Mouse (Mus musculus): ENCODE results near the gene Nfam1. TPM values are rescaled to one million over a fixed set of nuclear protein-coding genes. Genes with fewer than 3 reads are reported as not detected.
A peak's percentile ranks its signal among the peaks of the same experiment; 100 is the strongest.
"Not testable (repeated sequence)": the region's sequence is repeated elsewhere in the genome, so short reads cannot be mapped to it uniquely, and the experiment has no call there.

The Nfam1 gene
- total and polyA plus RNA-seq, 2 experiments from 2014 or later: 0.38 to 1.2 TPM

- Histone ChIP-seq H3K4me1 (ENCODE audit: control insufficient read depth, insufficient read depth) (peaks cover 6% of the 10 kb centered on the region; the same call in 1 of the 2 replicates), H3K4me3 (ENCODE audit: low read depth, low read length) (no peak overlapping the region), H3K27ac (ENCODE audit: low read depth) (no peak overlapping the region), H3K27me3 (ENCODE audit: control insufficient read depth, insufficient read depth, low read length) (no peaks in the 10 kb centered on the region), H3K36me3 (replicated peaks; ENCODE audit: control insufficient read depth, insufficient read depth, low read length) (no peaks in the 10 kb centered on the region), H3K9ac (replicated peaks; ENCODE audit: low read depth, low read length) (no peak overlapping the region), H3K4me2 (ENCODE audit: low read depth, low read length) (no peak overlapping the region), H3K9me3 (replicated peaks; ENCODE audit: control insufficient read depth, low read length) (no peaks in the 10 kb centered on the region)
- 92% methylated on average over 5 of the region's 5 CpGs for WGBS
- ATAC-seq (ENCODE audit: insufficient read depth, low read depth) (no peak), DNase-seq (ENCODE audit: low spot score) (no peak)
- no peak for TF ChIP-seq CTCF (IDR thresholded peaks at IDR 0.05; ENCODE audit: low read depth)
- no peak for TF ChIP-seq EP300 (IDR thresholded peaks at IDR 0.05; ENCODE audit: low read depth)
Measured at GRCm38 (mm10) chr15:83068270-83068669, 35.2 kb upstream of the Nfam1 start.

- Histone ChIP-seq H3K4me3 (ENCODE audit: low read depth, low read length) (no peak overlapping the region), H3K36me3 (replicated peaks; ENCODE audit: control insufficient read depth, insufficient read depth, low read length) (no peaks in the 10 kb centered on the region), H3K9ac (replicated peaks; ENCODE audit: low read depth, low read length) (no peak overlapping the region), H3K4me2 (ENCODE audit: low read depth, low read length) (no peak overlapping the region), H3K4me1 (ENCODE audit: control insufficient read depth, insufficient read depth) (peaks cover 3% of the 10 kb centered on the region; the same call in 1 of the 2 replicates), H3K27ac (ENCODE audit: low read depth) (peak overlapping the region; percentile 63), H3K27me3 (ENCODE audit: control insufficient read depth, insufficient read depth, low read length) (no peaks in the 10 kb centered on the region), H3K9me3 (replicated peaks; ENCODE audit: control insufficient read depth, low read length) (no peaks in the 10 kb centered on the region)
- ATAC-seq (ENCODE audit: insufficient read depth, low read depth) (peak; percentile 75), DNase-seq (ENCODE audit: low spot score) (peak; percentile 47)
- no peak for TF ChIP-seq CTCF (IDR thresholded peaks at IDR 0.05; ENCODE audit: low read depth)
- no peak for TF ChIP-seq EP300 (IDR thresholded peaks at IDR 0.05; ENCODE audit: low read depth)
- WGBS: 18% methylated on average over 4 of the region's 4 CpGs
Measured at GRCm38 (mm10) chr15:83065543-83065942, 32.4 kb upstream of the Nfam1 start.

DNA sequence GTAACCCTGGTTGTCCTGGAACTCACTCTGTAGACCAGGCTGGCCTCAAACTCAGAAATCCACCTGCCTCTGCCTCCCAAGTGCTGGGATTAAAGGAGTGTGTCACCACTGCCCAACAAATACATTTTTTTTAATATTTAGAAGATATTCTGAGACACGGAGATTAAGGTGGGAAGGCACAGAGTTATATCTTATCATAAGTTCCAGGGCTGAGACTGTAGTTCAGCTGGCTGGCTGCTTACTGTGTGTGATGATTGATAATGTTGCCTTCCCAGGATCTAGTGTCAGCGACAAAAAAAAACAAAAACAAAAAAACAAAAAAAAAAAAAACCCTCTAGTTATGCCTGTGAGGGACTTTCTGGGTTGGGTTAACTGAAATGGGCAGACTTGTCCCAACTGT is 29.5 kb upstream of the Nfam1 start:
- 75% methylated on average over 2 of the region's 2 CpGs for WGBS
- not testable (repeated sequence) for DNase-seq (ENCODE audit: low spot score); H3K36me3 ChIP-seq (replicated peaks; ENCODE audit: control insufficient read depth, insufficient read depth, low read length); H3K4me1 ChIP-seq (ENCODE audit: control insufficient read depth, insufficient read depth); H3K4me3 ChIP-seq (ENCODE audit: low read depth, low read length); H3K27ac ChIP-seq (ENCODE audit: low read depth); H3K9me3 ChIP-seq (replicated peaks; ENCODE audit: control insufficient read depth, low read length); H3K27me3 ChIP-seq (ENCODE audit: control insufficient read depth, insufficient read depth, low read length); ATAC-seq (ENCODE audit: insufficient read depth, low read depth); H3K9ac ChIP-seq (replicated peaks; ENCODE audit: low read depth, low read length); H3K4me2 ChIP-seq (ENCODE audit: low read depth, low read length)

- WGBS: 28% methylated on average over 5 of the region's 5 CpGs
- ATAC-seq (ENCODE audit: insufficient read depth, low read depth): no peak
- H3K27ac ChIP-seq (ENCODE audit: low read depth): no peak overlapping the region
Measured at GRCm38 (mm10) chr15:83061689-83062088, 28.6 kb upstream of the Nfam1 start.

GRCm38 (mm10) chr15:83059233-83059660 is 26.1 kb upstream of the Nfam1 start:
- Histone ChIP-seq H3K4me3 (ENCODE audit: low read depth, low read length) (no peak overlapping the region), H3K9me3 (replicated peaks; ENCODE audit: control insufficient read depth, low read length) (no peaks in the 10 kb centered on the region), H3K27ac (ENCODE audit: low read depth) (no peak overlapping the region), H3K9ac (replicated peaks; ENCODE audit: low read depth, low read length) (no peak overlapping the region), H3K4me1 (ENCODE audit: control insufficient read depth, insufficient read depth) (peaks cover 3% of the 10 kb centered on the region; the same call in 1 of the 2 replicates), H3K4me2 (ENCODE audit: low read depth, low read length) (no peak overlapping the region), H3K36me3 (replicated peaks; ENCODE audit: control insufficient read depth, insufficient read depth, low read length) (no peaks in the 10 kb centered on the region), H3K27me3 (ENCODE audit: control insufficient read depth, insufficient read depth, low read length) (no peaks in the 10 kb centered on the region)
- no peak for ATAC-seq (ENCODE audit: insufficient read depth, low read depth)
- WGBS: 34% methylated on average over 5 of the region's 5 CpGs
- no peak for DNase-seq (ENCODE audit: low spot score)
- TF ChIP-seq EP300 (IDR thresholded peaks at IDR 0.05; ENCODE audit: low read depth): no peak
- TF ChIP-seq CTCF (IDR thresholded peaks at IDR 0.05; ENCODE audit: low read depth): no peak

More at GRCm38 (mm10) chr15:83061689-83062088, 28.6 kb upstream of the Nfam1 start:
- Histone ChIP-seq H3K36me3 (replicated peaks; ENCODE audit: control insufficient read depth, insufficient read depth, low read length) (no peaks in the 10 kb centered on the region), H3K4me1 (ENCODE audit: control insufficient read depth, insufficient read depth) (peaks cover 2% of the 10 kb centered on the region; the same call in 1 of the 2 replicates), H3K9me3 (replicated peaks; ENCODE audit: control insufficient read depth, low read length) (no peaks in the 10 kb centered on the region), H3K27me3 (ENCODE audit: control insufficient read depth, insufficient read depth, low read length) (no peaks in the 10 kb centered on the region), H3K4me2 (ENCODE audit: low read depth, low read length) (no peak overlapping the region), H3K4me3 (ENCODE audit: low read depth, low read length) (no peak overlapping the region), H3K9ac (replicated peaks; ENCODE audit: low read depth, low read length) (no peak overlapping the region)
- no peak for DNase-seq (ENCODE audit: low spot score)
- TF ChIP-seq CTCF (IDR thresholded peaks at IDR 0.05; ENCODE audit: low read depth) (no peak), EP300 (IDR thresholded peaks at IDR 0.05; ENCODE audit: low read depth) (no peak)

DNA sequence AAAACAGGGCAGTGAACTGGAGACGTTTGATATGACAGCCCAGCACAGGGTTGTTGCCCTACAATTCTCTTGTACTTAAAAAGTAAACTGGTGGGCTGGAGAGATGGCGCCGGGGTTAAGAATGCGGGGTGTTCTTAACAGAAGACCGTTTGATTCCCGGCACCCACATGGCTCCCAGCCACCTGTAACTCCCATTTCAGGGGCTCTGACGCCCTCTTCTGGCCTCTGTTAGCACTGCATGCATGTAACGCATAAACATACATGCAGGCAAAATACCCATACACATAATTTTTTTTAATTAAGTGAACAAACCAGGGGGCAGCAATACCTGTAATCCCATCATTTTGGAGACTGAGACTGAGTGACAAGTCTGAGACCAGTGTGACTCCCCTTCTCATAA is 24.4 kb upstream of the Nfam1 start:
- Histone ChIP-seq H3K27ac (ENCODE audit: low read depth) (peak overlapping the region; percentile 93), H3K4me1 (ENCODE audit: control insufficient read depth, insufficient read depth) (peaks cover 3% of the 10 kb centered on the region; the same call in 1 of the 2 replicates), H3K27me3 (ENCODE audit: control insufficient read depth, insufficient read depth, low read length) (no peaks in the 10 kb centered on the region), H3K4me2 (ENCODE audit: low read depth, low read length) (no peak overlapping the region), H3K36me3 (replicated peaks; ENCODE audit: control insufficient read depth, insufficient read depth, low read length) (no peaks in the 10 kb centered on the region), H3K9me3 (replicated peaks; ENCODE audit: control insufficient read depth, low read length) (no peaks in the 10 kb centered on the region), H3K9ac (replicated peaks; ENCODE audit: low read depth, low read length) (no peak overlapping the region), H3K4me3 (ENCODE audit: low read depth, low read length) (no peak overlapping the region)
- TF ChIP-seq CTCF (IDR thresholded peaks at IDR 0.05; ENCODE audit: low read depth): peak; percentile 41
- no peak for TF ChIP-seq EP300 (IDR thresholded peaks at IDR 0.05; ENCODE audit: low read depth)
- DNase-seq (ENCODE audit: low spot score): no peak
- ATAC-seq (ENCODE audit: insufficient read depth, low read depth): no peak
- 68% methylated on average over 8 of the region's 8 CpGs for whole genome bisulfite sequencing
